Mouse (Mus musculus) R1 (cell line): ENCODE measurements around the gene Sik2.

Experiments
- DNase-seq: peaks from one replicate; pipeline ENCODE4 v3.0.0-alpha.2; 2018; ENCODE audit warnings: low read depth, low spot score

The Sik2 gene

GRCm38 (mm10) chr9:50919554-50919953 is 89.3 kb downstream of the Sik2 start:
- no peak for DNase-seq

DNA sequence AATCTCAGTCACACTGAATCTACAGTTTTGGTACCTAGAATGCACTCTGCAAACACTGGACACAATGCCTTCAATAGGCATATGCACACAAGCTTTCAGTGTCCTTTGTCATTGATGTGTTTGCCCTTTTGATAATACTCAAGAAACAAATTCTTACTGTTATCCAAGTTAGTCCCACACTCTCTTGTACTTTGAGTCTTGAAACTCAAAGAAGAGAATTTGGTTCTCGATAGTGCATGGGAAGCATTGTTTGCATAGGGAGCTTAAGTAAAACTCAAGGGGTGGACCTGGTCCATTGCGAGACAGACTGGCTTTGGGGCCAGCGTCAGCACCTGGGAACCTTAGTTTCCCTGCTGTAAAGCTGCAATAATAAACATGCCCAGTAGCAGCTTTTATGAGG is 90.7 kb downstream of the Sik2 start:
- no peak for DNase-seq

- DNase-seq, result no peak
Measured at GRCm38 (mm10) chr9:50911861-50912515, 96.9 kb downstream of the Sik2 start.

- DNase-seq, result no peak
Measured at GRCm38 (mm10) chr9:50905321-50905720, 103.6 kb downstream of the Sik2 start.

DNA sequence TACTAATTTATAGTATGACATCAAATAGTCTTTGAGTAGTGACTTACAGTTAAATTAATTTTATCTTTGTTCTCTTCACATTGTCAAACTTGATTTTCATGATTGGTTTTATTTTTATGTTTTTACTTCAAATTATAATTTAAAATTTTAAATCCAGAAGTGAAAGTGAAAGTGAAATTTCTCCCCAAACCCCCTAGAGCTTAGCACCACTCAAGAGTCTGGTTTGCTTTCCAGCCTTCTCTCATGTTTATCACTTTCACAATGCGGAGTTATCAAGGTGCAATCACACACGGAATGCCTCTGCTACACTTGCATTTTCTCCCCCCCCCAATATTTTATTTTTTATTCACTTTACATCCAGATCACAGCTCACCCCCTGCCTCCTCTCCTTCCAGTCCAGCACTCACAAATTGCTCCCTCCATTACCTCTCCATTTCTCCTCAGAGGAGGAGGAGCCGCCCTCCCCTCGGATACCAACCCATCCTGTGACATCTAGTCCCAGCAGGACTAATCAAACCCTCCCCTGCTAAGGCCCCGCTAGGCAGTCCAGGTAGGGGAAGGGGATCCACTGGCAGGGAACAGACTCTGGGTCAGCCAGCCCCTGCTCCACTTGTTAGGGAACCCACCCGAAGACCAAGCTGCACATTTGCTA is 104.6 kb downstream of the Sik2 start:
- no peak for DNase-seq

- DNase-seq, result no peak
Measured at GRCm38 (mm10) chr9:50900026-50900920, 108.6 kb downstream of the Sik2 start.

DNA sequence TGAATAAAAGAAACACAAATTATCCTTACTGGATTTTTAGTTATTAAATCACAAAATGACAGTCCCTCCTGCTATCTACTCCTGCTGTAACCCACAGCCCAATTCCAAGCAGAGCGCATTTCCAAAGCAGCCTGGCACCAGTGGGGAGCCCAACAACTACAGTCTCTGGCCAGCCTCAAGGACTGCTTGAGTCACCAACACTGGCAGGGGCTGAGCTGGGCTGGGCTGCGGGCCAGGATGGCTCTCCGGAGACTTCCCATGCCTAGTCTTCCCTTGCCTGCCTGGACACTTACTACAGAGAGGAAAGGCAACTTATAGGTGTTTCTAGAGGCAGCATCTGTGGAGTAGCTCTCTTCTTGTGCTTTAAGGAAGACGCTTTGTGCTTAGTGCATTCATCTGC is 115.2 kb downstream of the Sik2 start:
- no peak for DNase-seq

DNA sequence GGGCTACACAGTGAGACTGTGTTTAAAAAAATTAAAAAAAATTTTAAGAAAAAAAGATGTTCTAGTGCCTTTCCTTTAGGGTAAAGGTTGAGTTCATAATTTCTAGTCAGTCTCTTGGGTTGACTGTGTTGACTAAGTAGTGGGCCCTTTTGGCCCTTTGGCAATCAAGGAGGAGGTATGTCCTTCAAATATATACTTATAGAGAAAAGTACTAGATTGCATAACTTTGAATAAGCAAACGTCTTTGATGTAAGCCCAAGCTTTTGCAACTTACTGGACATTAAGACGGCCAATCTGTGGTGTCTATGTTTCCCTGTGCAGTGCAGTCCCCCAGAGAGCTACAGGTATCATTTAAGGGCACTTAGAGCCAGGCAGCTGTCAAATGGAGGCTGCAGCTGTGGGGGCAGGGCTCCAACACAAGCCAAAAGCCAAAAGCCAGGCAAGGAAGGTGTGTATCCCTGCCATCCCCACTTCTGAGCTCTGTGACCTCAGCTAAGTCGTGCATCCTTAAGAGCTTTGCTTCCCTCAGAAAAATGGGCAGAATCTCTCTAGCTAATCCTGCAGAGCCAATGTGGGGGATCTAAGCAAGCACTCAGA is 118.3 kb downstream of the Sik2 start:
- no peak for DNase-seq

DNA sequence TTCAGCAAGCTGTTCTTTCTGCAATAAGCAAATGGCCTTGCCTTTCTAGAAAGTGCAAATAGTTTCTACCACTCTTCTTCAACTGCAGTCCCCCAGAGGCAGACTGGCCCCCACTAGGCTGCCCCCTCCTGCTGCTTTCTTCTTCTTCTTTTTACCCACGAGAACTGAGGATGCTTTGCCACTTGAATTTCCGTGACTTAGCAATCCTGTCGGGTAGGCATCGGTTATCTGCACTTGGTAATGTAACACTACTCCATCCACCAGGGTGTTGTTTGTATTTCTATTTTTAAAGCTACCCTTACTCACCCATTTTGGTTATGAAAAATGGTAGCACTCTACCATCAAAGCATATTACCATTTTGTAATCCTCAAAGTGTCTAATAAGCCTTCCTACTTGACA is 118.9 kb downstream of the Sik2 start:
- DNase-seq, result no peak

GRCm38 (mm10) chr9:50889211-50889610 is 119.7 kb downstream of the Sik2 start:
- DNase-seq, result no peak

DNA sequence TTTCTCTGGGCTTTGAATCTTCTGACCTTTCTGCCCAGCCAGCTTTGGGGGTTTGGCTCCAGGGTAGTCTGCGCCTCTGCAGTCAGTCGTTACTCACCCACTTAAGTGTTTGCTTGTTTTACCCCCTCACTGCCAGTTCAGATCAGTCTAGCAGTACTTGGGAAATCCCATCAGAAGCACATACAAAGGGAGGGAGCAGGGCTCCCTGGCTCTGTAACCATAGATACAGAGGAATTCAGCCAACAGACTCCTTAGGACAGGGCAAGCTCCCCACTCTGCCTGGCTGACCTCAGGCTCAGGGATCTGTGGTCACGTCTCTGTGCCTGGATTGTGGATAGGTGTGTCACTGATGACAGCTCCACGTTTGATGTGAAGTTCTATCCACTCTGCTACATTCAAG is 121.5 kb downstream of the Sik2 start:
- DNase-seq, result no peak

GRCm38 (mm10) chr9:50886870-50887269 is 122.0 kb downstream of the Sik2 start:
- no peak for DNase-seq

- DNase-seq, result no peak
Measured at GRCm38 (mm10) chr9:50885600-50885987, 123.3 kb downstream of the Sik2 start.

DNA sequence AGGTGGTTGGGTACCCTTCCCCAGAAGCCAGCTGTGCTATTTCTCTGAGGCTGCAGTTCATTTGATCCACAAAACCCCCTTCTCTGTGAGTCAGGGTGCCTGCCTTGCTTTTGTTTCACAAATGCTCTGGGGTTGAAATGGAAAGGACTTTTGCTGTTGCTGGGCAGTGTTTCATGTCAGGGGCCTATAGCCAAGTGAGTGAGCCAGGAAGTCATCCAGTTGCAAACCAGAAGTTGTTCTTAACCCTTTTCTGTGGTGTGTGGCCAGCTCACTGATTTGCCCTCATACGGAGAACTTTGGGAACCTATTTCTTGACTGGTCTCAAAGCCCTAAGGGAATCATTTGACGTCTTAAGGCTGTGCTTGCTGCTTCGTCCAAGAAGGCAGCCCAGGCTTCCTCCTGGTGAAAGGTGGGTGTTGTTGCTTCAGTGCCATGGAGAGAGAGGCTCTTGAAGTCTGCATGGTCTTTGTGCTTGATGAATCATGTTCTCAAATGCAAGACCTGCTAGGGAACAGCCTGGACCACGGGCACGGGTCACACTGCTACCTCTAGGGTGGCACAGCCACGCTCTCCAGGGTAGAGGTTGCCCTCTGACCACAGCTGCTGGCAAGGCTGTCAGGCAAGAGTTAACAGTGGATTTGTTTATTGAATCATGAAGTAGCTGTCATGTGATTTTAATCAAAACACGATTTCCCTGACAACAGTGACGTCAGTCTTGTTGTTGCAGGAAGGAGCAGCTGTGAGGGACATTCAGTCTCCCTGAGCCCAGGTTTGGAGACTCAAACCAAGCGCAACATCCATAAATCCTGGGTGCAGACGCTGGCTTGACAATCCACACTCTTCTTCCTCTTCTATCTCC is 123.9 kb downstream of the Sik2 start:
- no peak for DNase-seq

GRCm38 (mm10) chr9:50884093-50884492 is 124.8 kb downstream of the Sik2 start:
- no peak for DNase-seq

- DNase-seq, result no peak
Measured at GRCm38 (mm10) chr9:50882183-50882582, 126.7 kb downstream of the Sik2 start.

- DNase-seq, result no peak
Measured at GRCm38 (mm10) chr9:50877431-50877830, 131.4 kb downstream of the Sik2 start.

DNA sequence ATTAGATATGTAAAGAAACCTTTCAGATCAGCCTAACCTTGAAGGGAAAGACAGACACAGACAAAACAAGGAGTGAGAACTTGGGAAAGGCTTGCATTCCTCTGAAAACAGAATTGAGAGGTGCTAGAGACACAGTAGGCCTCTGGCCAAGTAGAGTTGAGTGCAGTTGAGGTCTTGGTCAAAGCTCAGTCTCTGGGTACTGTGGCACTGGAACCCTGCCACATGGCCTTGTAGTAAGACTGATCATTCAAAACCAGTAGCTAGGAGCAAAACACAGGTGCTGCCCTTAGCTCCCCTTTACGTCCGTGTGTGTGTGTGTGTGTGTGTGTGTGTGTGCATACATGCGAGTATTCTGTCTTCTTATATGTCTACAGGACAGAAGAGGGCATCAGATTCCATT is 132.6 kb downstream of the Sik2 start:
- DNase-seq, result no peak

- no peak for DNase-seq
Measured at GRCm38 (mm10) chr9:50875470-50875869, 133.4 kb downstream of the Sik2 start.

GRCm38 (mm10) chr9:50874031-50874430 is 134.8 kb downstream of the Sik2 start:
- no peak for DNase-seq

- no peak for DNase-seq
Measured at GRCm38 (mm10) chr9:50873210-50873609, 135.7 kb downstream of the Sik2 start.
